Mouse (Mus musculus) stomach, postnatal 0 days (tissue): ENCODE measurements around the gene Ttc41.

Source experiments
- CTCF ChIP-seq: IDR thresholded peaks from 2 replicates; pipeline ENCODE4 v1.5.1; 2016; ENCODE audit warnings: antibody characterized with exemption, low read depth, mild to moderate bottlenecking, moderate library complexity
- EP300 ChIP-seq: optimal IDR thresholded peaks from 2 replicates; pipeline ENCODE3; 2016; ENCODE audit warnings: antibody characterized with exemption

DNA sequence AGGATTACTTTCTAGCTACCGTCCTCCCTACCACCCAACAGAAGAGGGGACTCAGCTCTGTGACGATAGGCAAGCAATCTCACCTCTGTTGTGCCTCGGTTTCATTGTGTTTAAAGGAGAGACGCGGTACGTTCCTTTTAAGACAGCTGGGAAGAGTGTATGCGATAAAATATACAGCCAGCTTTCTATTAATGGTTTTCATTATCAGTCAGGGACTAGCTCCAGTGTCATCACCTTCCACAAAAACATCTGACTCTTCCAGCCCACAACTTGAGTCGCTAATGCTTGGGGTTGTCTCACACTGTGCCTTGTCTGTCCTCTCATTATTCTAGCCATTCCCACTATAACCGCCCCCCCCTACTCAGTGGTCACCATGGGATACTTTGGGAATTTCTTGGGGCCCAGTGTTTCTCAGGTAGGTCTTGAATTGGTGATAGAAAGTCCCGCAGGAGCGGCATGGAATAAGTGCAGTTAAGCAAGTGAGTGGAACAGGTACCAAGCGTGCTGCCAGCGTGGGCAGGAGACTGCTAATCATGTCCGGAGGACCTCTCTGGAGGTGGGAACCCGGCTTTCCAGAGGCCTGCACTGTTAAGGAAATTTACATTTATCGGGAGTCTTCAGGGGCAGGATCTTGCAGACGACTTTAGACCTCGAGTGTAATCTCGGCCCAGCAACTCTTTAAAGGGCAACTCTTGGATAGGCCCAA lies 72.2 kb downstream of the Ttc41 start:
- TF ChIP-seq EP300, result no peak
- no peak for TF ChIP-seq CTCF
